Mouse (Mus musculus) hindbrain, embryonic 11.5 days (tissue): Measurements from ENCODE around the gene Bicral. TPM values are rescaled to one million over a fixed set of nuclear protein-coding genes. Genes with fewer than 3 reads are reported as not detected.

Source experiments
- ATAC-seq: fragments of 200-750 bp; cut with Nextera tagmentation; 2 replicates; pipeline ENCODE4 v1.8.0; 2017; ENCODE audit warnings: mild to moderate bottlenecking, moderate TSS enrichment, moderate library complexity; ENCODE audit not compliant: low FRiP score
- DNase-seq: peaks from one replicate; pipeline ENCODE4 v3.0.0-alpha.2; 2015; ENCODE audit warnings: low spot score
- H3K27ac ChIP-seq: fragments of 300-500 bp; sonication (generic); 2 replicates; pipeline ENCODE4 v1.5.1; 2014; ENCODE audit warnings: mild to moderate bottlenecking, low read depth, low read length
- H3K27me3 ChIP-seq: fragments of 300-500 bp; sonication (generic); 2 replicates; pipeline ENCODE4 v1.6.1; 2014; ENCODE audit warnings: mild to moderate bottlenecking, low read length, moderate library complexity, mixed read lengths; ENCODE audit not compliant: control insufficient read depth, insufficient read depth
- H3K36me3 ChIP-seq: fragments of 300-500 bp; sonication (generic); 2 replicates; pipeline ENCODE4 v1.6.1; 2014; ENCODE audit warnings: mild to moderate bottlenecking, low read length, moderate library complexity, mixed read lengths; ENCODE audit not compliant: control insufficient read depth, insufficient read depth
- H3K4me1 ChIP-seq: fragments of 300-500 bp; sonication (generic); replicated peaks from 2 replicates; pipeline ENCODE4 v1.6.1; 2014; ENCODE audit warnings: low read length, mixed read lengths; ENCODE audit not compliant: control insufficient read depth, insufficient read depth
- H3K4me2 ChIP-seq: fragments of 300-500 bp; sonication (generic); replicated peaks from 2 replicates; pipeline ENCODE4 v1.6.1; 2014; ENCODE audit warnings: mild to moderate bottlenecking, low read depth, low read length
- H3K4me3 ChIP-seq: fragments of 300-500 bp; sonication (generic); 2 replicates; pipeline ENCODE4 v1.5.1; 2014; ENCODE audit warnings: low read depth, low read length
- H3K9ac ChIP-seq: fragments of 300-500 bp; sonication (generic); 2 replicates; pipeline ENCODE4 v1.6.1; 2014; ENCODE audit warnings: low read depth, low read length
- H3K9me3 ChIP-seq: fragments of 300-500 bp; sonication (generic); 2 replicates; pipeline ENCODE4 v1.6.1; 2016; ENCODE audit warnings: low read length; ENCODE audit not compliant: control insufficient read depth
- WGBS: fragments of 180-500 bp; shearing (Covaris S2); extraction: QIAGEN DNeasy Blood & Tissue Kit; methylation state at CpG from one replicate; pipeline ENCODE4 v1.1.7; 2014; 5-methylcytosine and 5-hydroxymethylcytosine counted together
- polyA plus RNA-seq: library from polyadenylated mRNA; unstranded; fragments of >200 nt; fragmentation: Nextera tagmentation; extraction: Ambion mirVana; gene quantifications from 2 replicates; pipeline ENCODE4 v1.2.1, GENCODE M21; 2014

Bicral gene
- polyA plus RNA-seq = 5.5 and 7.1 TPM in 2 replicates

DNA sequence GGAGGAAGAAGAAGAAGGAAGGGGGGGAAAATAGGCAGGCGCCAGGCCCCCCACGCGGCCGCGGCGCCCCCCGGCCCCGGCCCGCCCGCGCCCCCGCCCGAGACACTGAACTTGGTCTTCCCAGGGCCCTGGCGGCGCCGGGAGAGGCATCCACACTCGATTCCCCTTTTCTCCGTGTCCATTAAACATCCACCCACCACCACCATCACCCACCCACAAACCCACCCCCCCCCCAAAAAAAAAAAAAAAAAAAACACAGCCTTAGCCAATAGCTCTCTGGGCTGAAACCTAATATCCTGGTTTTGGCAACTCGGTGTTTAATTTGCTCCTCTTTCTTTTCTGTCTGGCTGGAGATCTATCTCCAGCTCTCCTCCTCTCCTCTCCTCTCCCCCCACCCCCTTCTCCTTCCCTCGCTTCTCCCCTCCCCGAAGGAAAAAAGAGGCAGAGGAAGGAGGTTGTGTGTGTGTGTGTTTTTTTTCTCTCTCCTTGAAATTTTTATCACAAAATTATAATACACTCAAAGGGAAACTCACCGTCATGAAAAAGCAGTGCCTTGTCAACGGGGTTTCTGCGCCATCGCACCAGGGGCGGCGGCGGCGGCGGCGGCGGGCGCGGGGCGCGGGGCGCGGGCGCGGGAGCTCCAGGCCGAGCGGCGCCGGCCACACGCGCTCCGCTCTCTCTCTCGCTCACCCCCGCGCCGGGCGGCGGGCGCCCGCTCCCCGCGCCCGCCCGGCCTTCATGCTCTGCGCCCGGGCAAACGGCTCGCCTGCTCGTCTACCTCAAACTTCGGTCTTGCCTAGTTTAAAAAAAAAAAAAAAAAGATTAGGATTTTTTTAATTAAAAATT, at the start of gene Bicral:
Gene Bicral (minus strand): TSS at position 580 of the 846 bp plus-strand sequence.
- Histone ChIP-seq H3K4me1 (no peaks in the 10 kb centered on the region; the same call in 1 of the 2 replicates), H3K36me3 (no peaks in the 10 kb centered on the region), H3K4me2 (peak within 1 kb of the TSS; percentile 35), H3K27me3 (no peaks in the 10 kb centered on the region), H3K27ac (peak within 1 kb of the TSS; percentile 100), H3K9me3 (no peaks in the 10 kb centered on the region), H3K4me3 (peak within 1 kb of the TSS; percentile 93), H3K9ac (peak within 1 kb of the TSS; percentile 100)
- ATAC-seq (peak; percentile 74), DNase-seq (peak; percentile 81)
- under 1% methylated on average over 48 of the region's 65 CpGs for WGBS

DNA sequence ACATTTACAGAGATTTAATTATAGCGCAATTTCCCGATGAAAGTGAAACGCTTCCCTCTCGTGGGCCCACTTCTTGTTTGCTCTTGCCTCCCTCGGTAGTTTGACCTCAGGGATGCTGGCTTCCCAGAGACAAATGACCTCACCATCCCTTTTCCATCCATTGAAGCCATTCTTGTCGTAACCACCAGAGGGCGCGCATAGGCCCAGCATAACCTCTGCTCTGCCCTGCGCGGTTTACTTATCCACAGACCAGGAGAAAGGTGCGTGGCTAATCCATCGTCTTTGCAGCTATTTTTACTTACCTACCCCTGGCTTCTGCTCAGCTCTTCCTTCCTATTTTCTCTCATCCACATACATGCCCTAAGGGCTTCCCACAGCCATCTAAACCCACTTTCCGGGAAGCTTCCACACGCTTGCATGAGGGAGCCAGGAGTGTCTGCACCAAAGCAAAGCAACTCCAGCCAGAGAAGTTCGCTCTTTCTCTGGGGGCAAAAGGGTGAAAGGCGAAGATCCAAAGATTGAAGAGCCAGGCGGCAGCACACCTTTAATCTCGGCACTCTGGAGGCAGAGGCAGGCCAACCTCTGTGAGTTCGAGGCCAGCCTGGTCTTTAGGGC, 45.7 kb upstream of the Bicral start:
- 20% methylated on average over 19 of the region's 19 CpGs for WGBS
- peak; percentile 66; the same call in 1 of the 2 replicates for ATAC-seq

DNA sequence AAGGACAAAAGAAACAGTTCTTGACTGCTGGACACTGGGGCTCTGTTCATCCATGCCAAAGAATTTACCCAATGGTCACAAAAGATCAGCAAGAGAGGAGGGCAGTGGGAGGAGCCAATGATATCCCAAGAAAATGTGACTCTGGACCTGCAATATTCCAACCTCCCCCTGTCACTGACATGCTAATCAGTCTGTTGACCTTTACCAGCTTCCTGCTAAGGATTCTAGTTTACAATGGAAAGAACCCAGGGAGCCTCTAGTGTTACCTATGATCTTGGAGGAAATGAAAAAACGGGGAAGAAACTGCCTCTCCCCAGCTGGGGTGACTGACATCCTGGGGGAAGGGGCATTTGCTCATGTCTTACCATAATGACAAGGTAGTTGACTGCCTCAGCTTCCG, 42.7 kb upstream of the Bicral start:
- H3K27me3 ChIP-seq = no peaks in the 10 kb centered on the region
- no peak for DNase-seq
- 51% methylated on average over 2 of the region's 2 CpGs for WGBS
- no peaks in the 10 kb centered on the region for H3K9me3 ChIP-seq
- no peak for ATAC-seq
- no peaks in the 10 kb centered on the region for H3K4me1 ChIP-seq
- no peak overlapping the region for H3K4me2 ChIP-seq
- no peak overlapping the region for H3K9ac ChIP-seq
- H3K4me3 ChIP-seq = no peak overlapping the region
- H3K36me3 ChIP-seq = no peaks in the 10 kb centered on the region
- no peak overlapping the region for H3K27ac ChIP-seq

More for the DNA sequence above, 45.7 kb upstream of the Bicral start:
- Histone ChIP-seq H3K4me3 (no peak overlapping the region), H3K27me3 (no peaks in the 10 kb centered on the region), H3K27ac (no peak overlapping the region), H3K4me1 (no peaks in the 10 kb centered on the region), H3K4me2 (no peak overlapping the region), H3K9ac (no peak overlapping the region), H3K36me3 (no peaks in the 10 kb centered on the region), H3K9me3 (no peaks in the 10 kb centered on the region)
- peak; percentile 90 for DNase-seq

DNA sequence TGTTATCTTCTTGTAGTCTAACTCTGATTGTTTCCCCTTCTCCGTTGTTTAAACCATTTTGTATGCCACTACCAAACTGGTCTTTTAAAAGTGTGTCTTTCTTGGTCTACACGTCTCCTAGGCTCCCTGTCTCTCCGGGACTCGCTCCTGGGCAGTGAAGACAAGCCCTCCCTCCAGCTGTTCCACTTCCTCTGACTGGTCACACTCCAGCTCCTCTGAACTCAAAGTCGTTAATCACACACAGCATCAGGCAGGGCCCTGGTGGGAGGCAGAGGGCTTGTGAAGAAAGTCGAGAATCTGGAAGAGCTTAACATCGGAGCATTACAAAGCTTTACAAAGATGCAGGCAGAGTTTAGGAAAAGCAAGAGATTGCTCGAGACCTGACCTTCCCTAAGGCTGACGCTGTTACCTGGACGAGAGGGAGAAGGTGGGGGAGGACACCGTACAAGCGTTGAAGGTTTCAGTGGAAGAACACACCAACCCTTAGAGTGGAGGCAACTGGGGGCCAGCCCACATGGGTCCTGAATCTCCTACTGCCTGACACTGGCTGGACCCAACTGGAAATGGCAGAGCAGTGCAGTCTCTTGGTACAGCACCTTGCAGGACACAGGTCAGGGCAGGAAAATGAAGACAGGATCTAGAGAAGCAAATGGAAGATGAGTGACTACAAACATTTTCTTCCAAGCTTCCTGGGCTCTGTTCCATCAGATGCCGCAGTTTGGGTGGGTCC, 39.1 kb upstream of the Bicral start:
- H3K4me1 ChIP-seq = peaks cover 2% of the 10 kb centered on the region; the same call in 1 of the 2 replicates
- ATAC-seq (no peak), DNase-seq (no peak)
- no peak overlapping the region for H3K9ac ChIP-seq
- no peaks in the 10 kb centered on the region for H3K27me3 ChIP-seq
- H3K27ac ChIP-seq = no peak overlapping the region
- H3K4me2 ChIP-seq = no peak overlapping the region
- H3K4me3 ChIP-seq = no peak overlapping the region
- no peaks in the 10 kb centered on the region for H3K36me3 ChIP-seq
- 46% methylated on average over 13 of the region's 13 CpGs for WGBS
- H3K9me3 ChIP-seq = no peaks in the 10 kb centered on the region

DNA sequence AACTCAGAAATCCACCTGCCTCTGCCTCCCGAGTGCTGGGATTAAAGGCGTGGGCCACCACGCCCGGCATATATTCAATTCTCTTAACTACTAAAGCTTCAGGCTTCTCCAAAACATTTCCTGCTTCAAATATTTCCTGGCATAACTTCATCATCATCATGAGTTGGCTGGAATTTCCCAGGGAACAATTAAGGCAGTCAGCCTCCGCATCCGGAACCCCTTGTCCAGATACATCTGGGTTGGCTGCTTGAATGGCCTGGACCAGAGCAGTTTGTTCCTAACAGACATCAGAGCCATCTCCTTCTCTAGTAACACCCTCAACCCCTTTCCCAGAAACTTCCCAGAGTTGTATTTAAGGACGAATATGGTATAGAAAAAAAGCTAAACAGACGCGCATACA, 37.1 kb upstream of the Bicral start:
- no peak for DNase-seq
- no peaks in the 10 kb centered on the region for H3K9me3 ChIP-seq
- ATAC-seq = no peak
- H3K27ac ChIP-seq = no peak overlapping the region
- no peak overlapping the region for H3K9ac ChIP-seq
- H3K36me3 ChIP-seq = no peaks in the 10 kb centered on the region
- H3K27me3 ChIP-seq = no peaks in the 10 kb centered on the region
- H3K4me2 ChIP-seq = no peak overlapping the region
- H3K4me1 ChIP-seq = peaks cover 11% of the 10 kb centered on the region
- no peak overlapping the region for H3K4me3 ChIP-seq
- 94% methylated on average over 9 of the region's 9 CpGs for WGBS

DNA sequence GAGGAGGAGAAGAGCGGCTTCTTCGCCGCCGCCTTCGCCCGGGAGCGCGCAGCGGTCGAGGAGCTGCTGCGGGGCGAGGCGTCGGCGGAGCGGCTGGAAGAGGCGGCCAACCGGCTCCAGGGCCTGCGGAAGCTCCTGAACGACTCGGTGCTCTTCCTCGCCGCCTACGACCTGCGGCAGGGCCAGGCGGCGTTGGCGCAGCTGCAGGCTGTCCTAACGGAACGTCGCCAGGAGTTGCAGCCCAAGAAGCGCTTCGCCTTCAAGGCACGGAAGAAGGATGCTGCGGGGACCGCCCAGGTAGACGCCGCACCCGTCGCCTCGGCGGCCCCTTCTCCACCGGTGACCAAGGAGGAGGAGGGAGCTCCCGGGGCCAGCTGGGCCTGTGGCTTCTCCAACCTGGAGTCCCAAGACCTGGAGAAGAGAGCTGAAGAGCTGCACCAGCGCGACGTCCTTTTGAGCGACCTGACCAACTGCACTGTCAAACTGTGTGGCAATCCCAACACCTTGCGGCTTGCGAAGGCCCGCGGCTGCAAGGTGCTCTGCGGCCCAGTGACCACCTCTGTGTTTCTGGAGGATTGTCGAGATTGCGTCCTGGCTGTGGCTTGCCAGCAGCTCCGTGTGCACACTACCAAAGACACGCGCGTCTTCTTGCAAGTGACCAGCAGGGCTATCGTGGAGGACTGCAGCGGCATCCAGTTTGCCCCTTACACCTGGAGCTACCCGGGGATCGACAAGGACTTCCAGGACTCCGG, 32.7 kb upstream of the Bicral start:
- 2% methylated on average over 64 of the region's 64 CpGs for WGBS
- Histone ChIP-seq H3K27me3 (no peaks in the 10 kb centered on the region), H3K4me1 (peaks cover 13% of the 10 kb centered on the region), H3K9me3 (no peaks in the 10 kb centered on the region), H3K9ac (peak overlapping the region; percentile 85), H3K27ac (peak overlapping the region; percentile 49), H3K4me2 (peak overlapping the region; percentile 94), H3K36me3 (no peaks in the 10 kb centered on the region), H3K4me3 (peak overlapping the region; percentile 76)
- DNase-seq (peak; percentile 49), ATAC-seq (peak; percentile 20; the same call in 1 of the 2 replicates)

DNA sequence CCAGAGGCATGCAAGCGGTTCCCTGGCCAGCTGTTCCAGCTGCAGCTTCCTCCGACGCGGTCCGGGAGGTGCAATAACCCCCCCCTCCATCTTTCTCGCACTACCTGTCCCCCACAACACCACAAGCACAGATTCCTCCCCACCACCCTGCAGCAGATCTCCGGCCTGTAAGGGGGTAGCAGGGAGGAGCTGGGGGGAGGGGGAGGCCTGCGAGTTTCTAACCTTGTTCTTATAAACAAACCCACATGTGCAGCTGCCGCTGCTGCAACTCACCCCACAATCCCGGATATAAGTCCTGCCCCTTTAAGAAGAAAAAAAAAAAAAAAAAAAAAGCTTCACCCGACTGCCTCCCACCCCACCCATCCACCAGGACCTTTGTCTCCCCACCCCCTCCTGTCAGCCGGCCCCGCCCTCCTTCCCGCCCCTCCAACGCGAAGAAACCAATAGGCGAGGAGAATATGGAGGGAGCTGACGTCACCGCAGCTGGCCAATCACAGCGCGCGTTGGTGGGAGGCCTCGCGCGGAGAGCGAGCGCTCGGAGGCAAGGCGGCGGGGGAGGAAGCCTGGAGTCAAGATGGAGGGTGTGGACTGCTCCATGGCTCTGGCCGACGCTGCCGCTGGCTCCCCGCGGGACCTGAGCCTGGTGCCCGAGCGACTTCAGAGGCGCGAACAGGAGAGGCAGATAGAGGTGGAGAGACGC, 32.0 kb upstream of the Bicral start, which contains the start of gene Tbcc:
Gene Tbcc (plus strand): TSS at position 569 of the 700 bp plus-strand sequence.
- 0% methylated on average over 35 of the region's 40 CpGs for WGBS
- no peaks in the 10 kb centered on the region for H3K36me3 ChIP-seq

More for the DNA sequence above, 32.0 kb upstream of the Bicral start, which contains the start of gene Tbcc:
- peak within 1 kb of the TSS; percentile 76 for H3K4me3 ChIP-seq
- peaks cover 13% of the 10 kb centered on the region for H3K4me1 ChIP-seq
- peak; percentile 98 for DNase-seq
- no peaks in the 10 kb centered on the region for H3K9me3 ChIP-seq
- peak within 1 kb of the TSS; percentile 92 for H3K27ac ChIP-seq
- peak; percentile 94 for ATAC-seq
- peak within 1 kb of the TSS; percentile 85 for H3K9ac ChIP-seq
- H3K27me3 ChIP-seq = no peaks in the 10 kb centered on the region
- H3K4me2 ChIP-seq = peak within 1 kb of the TSS; percentile 95
